Mouse (Mus musculus): Measurements from ENCODE around the gene Gins3. TPM values are rescaled to one million over a fixed set of nuclear protein-coding genes. Genes with fewer than 3 reads are reported as not detected.
A peak's percentile ranks its signal among the peaks of the same experiment; 100 is the strongest.

Gins3 gene
- polyA plus RNA-seq, 1 experiment from 2014 or later = 13.4 TPM

DNA sequence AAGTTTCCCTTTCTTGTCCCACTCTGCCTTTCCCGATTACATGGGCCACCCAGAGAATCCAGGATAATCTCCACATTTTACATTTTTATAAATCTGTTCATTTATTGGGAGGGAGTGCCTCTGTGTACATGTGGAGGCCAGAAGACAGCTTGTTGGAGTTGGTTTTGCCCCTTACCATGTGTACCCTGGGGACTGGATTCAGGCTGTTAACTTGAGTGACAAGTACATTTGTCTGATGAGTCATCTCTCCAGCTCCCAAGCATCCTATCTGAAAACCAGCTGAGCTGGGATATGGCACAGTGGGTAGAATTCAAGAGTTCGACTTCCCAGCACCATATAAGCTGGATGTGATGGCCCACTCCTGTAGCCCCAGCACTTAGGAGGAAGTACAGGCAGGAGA lies 36.7 kb downstream of the Gins3 start:
- no peak for ATAC-seq (replicated peaks; ENCODE audit: extremely low read depth, insufficient read depth, low FRiP score)
- no peak overlapping the region for H3K9ac ChIP-seq (ENCODE audit: low read length)
- no peak overlapping the region for H3K27ac ChIP-seq (ENCODE audit: low read length)
- WGBS = 76% methylated on average over 2 of the region's 2 CpGs
- H3K9me3 ChIP-seq (replicated peaks; ENCODE audit: control insufficient read depth, low read length) = peaks cover 3% of the 10 kb centered on the region; the same call in 1 of the 2 replicates
- H3K36me3 ChIP-seq (ENCODE audit: control insufficient read depth, insufficient read depth) = no peaks in the 10 kb centered on the region
- H3K4me1 ChIP-seq (ENCODE audit: control insufficient read depth, insufficient read depth, low read length) = 0 out of 2 replicates have a peak, but pooled peaks cover 4% of the 10 kb centered on the region
- no peak overlapping the region for H3K4me3 ChIP-seq (ENCODE audit: low read length)
- no peaks in the 10 kb centered on the region for H3K27me3 ChIP-seq (ENCODE audit: control insufficient read depth, insufficient read depth, low read length)
- H3K4me2 ChIP-seq (ENCODE audit: low read depth, low read length) = no peak overlapping the region

DNA sequence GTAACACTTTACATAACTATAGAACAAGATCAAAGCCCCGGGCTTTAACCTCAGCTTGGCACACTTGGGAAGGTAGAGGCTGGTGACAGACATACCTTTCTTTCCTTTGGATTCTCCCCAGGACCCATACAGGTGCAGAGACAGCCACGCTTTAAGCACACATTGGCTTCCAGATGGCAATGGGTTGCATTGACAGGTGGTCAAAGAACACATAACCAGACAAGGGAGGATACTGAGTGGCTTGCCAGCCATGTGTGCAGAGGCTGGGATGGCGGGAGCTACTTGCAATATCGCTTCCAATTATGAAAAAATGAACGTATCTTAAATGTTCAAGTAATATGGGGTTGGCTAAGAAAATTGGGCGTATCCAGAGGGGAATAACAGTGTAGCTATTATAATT lies 38.6 kb downstream of the Gins3 start:
- Histone ChIP-seq H3K9me3 (replicated peaks; ENCODE audit: control insufficient read depth, low read length) (no peaks in the 10 kb centered on the region), H3K4me1 (ENCODE audit: control insufficient read depth, insufficient read depth, low read length) (0 out of 2 replicates have a peak, but pooled peaks cover 4% of the 10 kb centered on the region), H3K4me3 (ENCODE audit: low read length) (no peak overlapping the region), H3K9ac (ENCODE audit: low read length) (no peak overlapping the region), H3K27me3 (ENCODE audit: control insufficient read depth, insufficient read depth, low read length) (peaks cover 7% of the 10 kb centered on the region), H3K4me2 (ENCODE audit: low read depth, low read length) (no peak overlapping the region), H3K27ac (ENCODE audit: low read length) (no peak overlapping the region), H3K36me3 (ENCODE audit: control insufficient read depth, insufficient read depth) (no peaks in the 10 kb centered on the region)
- ATAC-seq (replicated peaks; ENCODE audit: extremely low read depth, insufficient read depth, low FRiP score) = no peak
- WGBS = 86% methylated on average over 6 of the region's 6 CpGs

DNA sequence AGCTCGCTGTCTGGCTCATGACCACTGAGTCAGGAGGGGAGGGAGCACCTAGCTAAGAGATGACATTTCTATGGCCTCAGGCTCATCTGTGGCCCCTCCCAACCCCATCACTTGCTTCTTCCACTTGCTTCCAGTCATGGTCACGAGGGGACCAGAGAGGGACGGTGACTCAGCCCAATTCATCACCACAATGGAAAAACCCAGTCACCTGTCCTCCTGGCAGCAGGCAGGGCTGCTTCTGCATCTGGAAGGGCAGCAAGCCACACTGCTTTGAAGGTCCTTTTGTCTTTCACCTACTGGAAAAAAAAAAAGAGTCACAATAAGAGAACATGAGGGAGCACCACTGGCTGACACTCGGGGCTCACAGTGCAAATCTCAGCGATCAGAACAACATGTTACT lies 39.6 kb downstream of the Gins3 start:
- H3K9me3 ChIP-seq (replicated peaks; ENCODE audit: control insufficient read depth, low read length) = no peaks in the 10 kb centered on the region
- ATAC-seq (replicated peaks; ENCODE audit: extremely low read depth, insufficient read depth, low FRiP score) = no peak
- H3K36me3 ChIP-seq (ENCODE audit: control insufficient read depth, insufficient read depth) = no peaks in the 10 kb centered on the region
- H3K27ac ChIP-seq (ENCODE audit: low read length) = no peak overlapping the region
- no peak overlapping the region for H3K9ac ChIP-seq (ENCODE audit: low read length)
- H3K4me2 ChIP-seq (ENCODE audit: low read depth, low read length) = no peak overlapping the region
- peaks cover 12% of the 10 kb centered on the region for H3K27me3 ChIP-seq (ENCODE audit: control insufficient read depth, insufficient read depth, low read length)
- 0 out of 2 replicates have a peak, but pooled peaks cover 4% of the 10 kb centered on the region for H3K4me1 ChIP-seq (ENCODE audit: control insufficient read depth, insufficient read depth, low read length)
- WGBS = 66% methylated on average over 5 of the region's 5 CpGs
- no peak overlapping the region for H3K4me3 ChIP-seq (ENCODE audit: low read length)

DNA sequence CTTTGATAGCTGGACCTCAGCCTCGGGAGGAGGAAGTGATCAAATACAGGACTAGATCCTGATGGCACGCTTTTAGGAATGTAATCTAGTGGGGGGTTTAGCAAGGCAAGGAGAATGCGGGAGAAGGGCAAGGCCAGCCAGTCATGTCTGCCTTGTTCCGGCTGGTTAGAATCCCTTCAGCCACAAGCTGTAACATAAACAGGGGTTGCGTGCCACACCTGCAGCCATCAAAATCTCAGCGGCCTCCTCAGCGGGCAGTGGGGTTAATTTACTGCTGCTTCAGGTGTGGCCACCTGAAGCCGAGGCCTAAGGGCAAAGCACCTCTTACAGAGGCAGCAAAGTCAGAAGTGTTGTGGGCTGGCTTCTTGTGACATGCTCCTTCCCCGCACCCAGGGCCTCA lies 43.4 kb downstream of the Gins3 start, which contains the start of gene Ndrg4:
Gene Ndrg4 (plus strand): TSS at position 350 of the 400 bp plus-strand sequence.
- peaks cover 6% of the 10 kb centered on the region; the same call in 1 of the 2 replicates for H3K4me1 ChIP-seq (ENCODE audit: control insufficient read depth, insufficient read depth, low read length)
- H3K4me2 ChIP-seq (ENCODE audit: low read depth, low read length) = peak within 1 kb of the TSS; percentile 98
- WGBS = 54% methylated on average over 9 of the region's 9 CpGs

DNA sequence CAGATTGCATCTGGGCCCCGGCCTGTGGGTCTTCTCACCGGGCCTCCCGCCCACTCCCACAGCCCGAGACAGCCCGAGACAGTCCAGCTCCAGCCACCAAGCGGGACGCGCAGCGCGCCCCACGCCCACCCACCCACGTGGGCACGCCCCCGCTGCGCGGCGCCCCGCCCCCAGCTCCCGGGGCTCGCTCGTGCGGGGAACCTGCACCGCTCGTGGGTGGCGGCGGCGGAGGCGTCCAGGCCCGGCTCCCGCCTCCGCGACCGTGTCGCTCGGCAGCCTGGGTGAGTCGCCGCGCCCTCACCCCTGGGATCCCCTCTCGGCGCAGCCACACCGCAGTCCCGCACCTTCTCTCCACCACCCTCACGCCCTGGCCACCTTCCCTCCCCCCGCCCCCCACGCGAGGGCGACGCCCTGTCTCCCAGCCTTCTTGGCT lies 44.4 kb downstream of the Gins3 start:
- Histone ChIP-seq H3K4me2 (ENCODE audit: low read depth, low read length) (peak overlapping the region; percentile 98), H3K4me3 (ENCODE audit: low read length) (peak overlapping the region; percentile 70), H3K27ac (ENCODE audit: low read length) (no peak overlapping the region), H3K36me3 (ENCODE audit: control insufficient read depth, insufficient read depth) (no peaks in the 10 kb centered on the region), H3K9ac (ENCODE audit: low read length) (peak overlapping the region; percentile 75), H3K4me1 (ENCODE audit: control insufficient read depth, insufficient read depth, low read length) (peaks cover 6% of the 10 kb centered on the region; the same call in 1 of the 2 replicates), H3K9me3 (replicated peaks; ENCODE audit: control insufficient read depth, low read length) (no peaks in the 10 kb centered on the region), H3K27me3 (ENCODE audit: control insufficient read depth, insufficient read depth, low read length) (peaks cover 25% of the 10 kb centered on the region)
- peak; percentile 46 for ATAC-seq (replicated peaks; ENCODE audit: extremely low read depth, insufficient read depth, low FRiP score)
- 2% methylated on average over 28 of the region's 48 CpGs for WGBS

More for the DNA sequence above, 43.4 kb downstream of the Gins3 start, which contains the start of gene Ndrg4:
- Histone ChIP-seq H3K9ac (ENCODE audit: low read length) (peak within 1 kb of the TSS; percentile 75), H3K27me3 (ENCODE audit: control insufficient read depth, insufficient read depth, low read length) (peaks cover 25% of the 10 kb centered on the region), H3K9me3 (replicated peaks; ENCODE audit: control insufficient read depth, low read length) (no peaks in the 10 kb centered on the region), H3K4me3 (ENCODE audit: low read length) (peak within 1 kb of the TSS; percentile 70), H3K36me3 (ENCODE audit: control insufficient read depth, insufficient read depth) (no peaks in the 10 kb centered on the region), H3K27ac (ENCODE audit: low read length) (no peak within 1 kb of the TSS)
- ATAC-seq (replicated peaks; ENCODE audit: extremely low read depth, insufficient read depth, low FRiP score) = no peak

DNA sequence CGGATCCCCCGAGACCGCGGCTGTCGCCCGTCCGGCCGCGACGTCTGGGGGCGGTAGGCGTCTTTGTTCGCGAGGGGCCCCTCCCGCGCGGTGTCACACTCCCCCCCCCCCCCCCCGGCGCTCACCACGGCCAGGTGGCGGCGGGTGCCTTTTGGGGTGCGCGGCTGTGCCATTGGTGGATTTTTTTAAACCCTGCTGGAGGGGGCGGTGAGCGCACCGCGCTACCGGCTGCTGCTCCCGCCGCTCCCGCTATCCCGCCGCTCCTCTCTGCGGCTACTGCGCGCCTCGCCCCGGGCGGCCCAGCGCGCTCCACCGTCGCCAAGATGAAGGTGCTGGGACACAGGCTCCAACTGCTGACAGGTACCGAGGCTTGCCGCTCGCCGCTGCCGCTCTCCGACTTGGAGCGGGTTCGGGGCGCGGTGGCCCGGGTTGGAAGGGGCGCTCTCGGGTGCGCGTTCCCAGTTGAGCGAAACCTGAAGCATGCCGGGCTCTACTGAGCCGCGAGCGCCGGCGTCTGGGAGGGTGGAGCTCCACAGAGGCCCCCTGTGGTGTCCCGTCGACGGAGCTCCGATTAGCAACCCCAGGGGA lies 44.9 kb downstream of the Gins3 start:
- Histone ChIP-seq H3K4me1 (ENCODE audit: control insufficient read depth, insufficient read depth, low read length) (peaks cover 6% of the 10 kb centered on the region; the same call in 1 of the 2 replicates), H3K4me2 (ENCODE audit: low read depth, low read length) (peak overlapping the region; percentile 98), H3K9ac (ENCODE audit: low read length) (peak overlapping the region; percentile 75), H3K4me3 (ENCODE audit: low read length) (peak overlapping the region; percentile 70), H3K27me3 (ENCODE audit: control insufficient read depth, insufficient read depth, low read length) (peaks cover 25% of the 10 kb centered on the region), H3K36me3 (ENCODE audit: control insufficient read depth, insufficient read depth) (no peaks in the 10 kb centered on the region), H3K27ac (ENCODE audit: low read length) (no peak overlapping the region), H3K9me3 (replicated peaks; ENCODE audit: control insufficient read depth, low read length) (no peaks in the 10 kb centered on the region)
- ATAC-seq (replicated peaks; ENCODE audit: extremely low read depth, insufficient read depth, low FRiP score) = 0 out of 2 replicates have a peak, but pooled peaks have one; percentile 49
- under 1% methylated on average over 64 of the region's 70 CpGs for WGBS

DNA sequence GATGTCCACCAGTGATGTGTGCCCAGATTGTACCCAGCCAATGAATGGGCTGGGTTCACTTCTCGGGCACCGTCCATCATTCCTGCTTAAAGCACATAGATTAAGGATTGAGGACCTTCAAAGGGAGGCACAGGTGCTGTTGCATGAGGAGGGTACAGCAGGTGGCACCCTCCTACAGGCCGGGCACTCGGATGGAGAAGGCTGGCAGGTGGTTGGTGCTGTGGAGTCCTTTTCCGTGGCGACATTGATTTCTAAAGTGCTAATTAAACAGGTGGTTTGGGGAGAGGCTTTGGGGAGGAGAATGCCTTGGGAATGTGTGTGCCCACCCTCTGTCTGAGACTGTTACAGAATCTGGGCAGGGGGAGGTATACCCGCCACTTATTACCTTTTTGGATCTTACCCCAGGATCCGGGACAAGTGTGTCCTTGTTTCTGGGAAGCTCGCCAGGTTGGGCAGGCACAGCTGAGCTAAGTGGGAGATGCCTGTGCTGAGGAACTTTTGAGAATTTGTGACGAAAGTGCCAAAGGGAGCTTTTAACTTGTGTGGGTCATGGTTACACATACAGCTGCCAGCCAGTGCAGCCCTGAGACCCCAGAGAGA lies 54.9 kb downstream of the Gins3 start:
- 58% methylated on average over 10 of the region's 10 CpGs for WGBS
- no peak overlapping the region for H3K4me3 ChIP-seq (ENCODE audit: low read length)
- peaks cover 27% of the 10 kb centered on the region for H3K4me1 ChIP-seq (ENCODE audit: control insufficient read depth, insufficient read depth, low read length)
- H3K36me3 ChIP-seq (ENCODE audit: control insufficient read depth, insufficient read depth) = no peaks in the 10 kb centered on the region
- no peak overlapping the region for H3K4me2 ChIP-seq (ENCODE audit: low read depth, low read length)
- peak overlapping the region; percentile 26; the same call in 1 of the 2 replicates for H3K9ac ChIP-seq (ENCODE audit: low read length)
- no peaks in the 10 kb centered on the region for H3K9me3 ChIP-seq (replicated peaks; ENCODE audit: control insufficient read depth, low read length)
- no peaks in the 10 kb centered on the region for H3K27me3 ChIP-seq (ENCODE audit: control insufficient read depth, insufficient read depth, low read length)
- peak; percentile 16; the same call in 1 of the 2 replicates for ATAC-seq (replicated peaks; ENCODE audit: extremely low read depth, insufficient read depth, low FRiP score)
- peak overlapping the region; percentile 80 for H3K27ac ChIP-seq (ENCODE audit: low read length)

DNA sequence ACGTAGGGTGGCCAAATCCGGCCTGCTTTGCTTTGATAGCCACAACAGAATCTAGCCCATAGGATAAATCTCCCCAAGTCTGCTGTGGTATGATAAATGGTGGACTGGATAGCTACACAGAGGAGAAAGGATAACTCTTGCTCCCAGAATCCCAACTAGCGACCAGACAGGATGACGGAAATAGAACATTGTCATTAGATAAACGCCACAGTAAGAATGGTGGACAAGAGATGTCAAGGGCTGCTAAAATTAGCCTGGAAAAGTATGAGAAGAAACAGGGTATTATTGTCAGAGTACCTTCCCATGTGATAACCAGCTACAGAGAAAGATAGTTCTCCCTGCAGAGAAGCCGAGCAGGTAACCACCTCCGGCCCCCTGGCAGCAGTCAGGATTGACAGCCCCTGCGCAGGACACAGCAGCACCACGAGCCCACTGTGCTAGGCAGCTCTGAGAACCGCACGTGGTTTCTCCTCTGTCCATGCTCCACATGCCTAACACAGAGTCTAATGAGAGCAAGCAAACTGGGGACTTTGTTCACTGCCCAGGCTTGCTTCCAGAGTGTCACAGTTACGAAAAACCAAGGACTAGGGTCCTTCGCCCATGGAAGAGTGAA lies 57.8 kb downstream of the Gins3 start:
- Histone ChIP-seq H3K4me2 (ENCODE audit: low read depth, low read length) (peak overlapping the region; percentile 4; the same call in 1 of the 2 replicates), H3K4me3 (ENCODE audit: low read length) (no peak overlapping the region), H3K27me3 (ENCODE audit: control insufficient read depth, insufficient read depth, low read length) (no peaks in the 10 kb centered on the region), H3K36me3 (ENCODE audit: control insufficient read depth, insufficient read depth) (no peaks in the 10 kb centered on the region), H3K9me3 (replicated peaks; ENCODE audit: control insufficient read depth, low read length) (no peaks in the 10 kb centered on the region), H3K27ac (ENCODE audit: low read length) (peak overlapping the region; percentile 90), H3K9ac (ENCODE audit: low read length) (peak overlapping the region; percentile 28; the same call in 1 of the 2 replicates), H3K4me1 (ENCODE audit: control insufficient read depth, insufficient read depth, low read length) (peaks cover 27% of the 10 kb centered on the region)
- 40% methylated on average over 13 of the region's 13 CpGs for WGBS
- ATAC-seq (replicated peaks; ENCODE audit: extremely low read depth, insufficient read depth, low FRiP score) = peak; percentile 52

DNA sequence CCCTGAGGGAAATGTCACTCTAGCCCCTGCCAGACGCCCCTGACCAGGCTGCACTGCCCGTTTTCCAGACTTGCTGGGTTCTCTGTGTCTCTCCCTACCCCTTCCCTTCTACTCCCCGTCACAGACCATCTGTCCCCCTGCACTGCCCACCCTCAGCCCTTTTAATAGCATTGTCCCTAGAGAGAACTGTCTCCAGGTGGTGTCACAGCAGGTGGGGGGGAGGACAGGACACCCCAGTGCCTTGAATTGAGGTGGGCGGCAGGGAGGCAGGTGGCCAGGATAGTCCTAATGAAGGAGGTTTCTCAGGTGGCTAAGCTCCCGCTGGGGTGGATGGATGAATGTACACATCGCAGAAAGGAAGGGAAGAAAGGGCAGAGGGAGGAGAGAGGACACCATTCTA lies 61.4 kb downstream of the Gins3 start:
- no peak overlapping the region for H3K4me3 ChIP-seq (ENCODE audit: low read length)
- WGBS = 29% methylated on average over 6 of the region's 6 CpGs
- peaks cover 1% of the 10 kb centered on the region; the same call in 1 of the 2 replicates for H3K27me3 ChIP-seq (ENCODE audit: control insufficient read depth, insufficient read depth, low read length)
- ATAC-seq (replicated peaks; ENCODE audit: extremely low read depth, insufficient read depth, low FRiP score) = no peak
- peaks cover 21% of the 10 kb centered on the region for H3K4me1 ChIP-seq (ENCODE audit: control insufficient read depth, insufficient read depth, low read length)
- H3K4me2 ChIP-seq (ENCODE audit: low read depth, low read length) = no peak overlapping the region
- no peaks in the 10 kb centered on the region for H3K36me3 ChIP-seq (ENCODE audit: control insufficient read depth, insufficient read depth)
- peak overlapping the region; percentile 9; the same call in 1 of the 2 replicates for H3K9ac ChIP-seq (ENCODE audit: low read length)
- no peak overlapping the region for H3K27ac ChIP-seq (ENCODE audit: low read length)
- no peaks in the 10 kb centered on the region for H3K9me3 ChIP-seq (replicated peaks; ENCODE audit: control insufficient read depth, low read length)

Measured in heart, embryonic 16.5 days (tissue).